Mouse (Mus musculus) embryonic facial prominence, embryonic 13.5 days (tissue): Measurements from ENCODE around the gene Mcmbp. TPM values are rescaled to one million over a fixed set of nuclear protein-coding genes. Genes with fewer than 3 reads are reported as not detected.

Source experiments
- ATAC-seq: fragments of 200-750 bp; cut with Nextera tagmentation; 2 replicates; pipeline ENCODE4 v1.8.0; 2017; ENCODE audit warnings: low read depth; ENCODE audit not compliant: insufficient number of reproducible peaks, insufficient read depth, low FRiP score, low TSS enrichment
- H3K27ac ChIP-seq: fragments of 300-500 bp; sonication (generic); 2 replicates; pipeline ENCODE4 v1.5.1; 2015; ENCODE audit warnings: moderate library complexity, mild to moderate bottlenecking, inconsistent platforms
- H3K27me3 ChIP-seq: fragments of 300-500 bp; sonication (generic); 2 replicates; pipeline ENCODE4 v1.6.1; 2015; ENCODE audit warnings: mild to moderate bottlenecking, inconsistent platforms
- H3K36me3 ChIP-seq: fragments of 300-500 bp; sonication (generic); 2 replicates; pipeline ENCODE4 v1.6.1; 2015; ENCODE audit warnings: mild to moderate bottlenecking, inconsistent platforms
- H3K4me1 ChIP-seq: fragments of 300-500 bp; sonication (generic); 2 replicates; pipeline ENCODE4 v1.6.1; 2015; ENCODE audit warnings: inconsistent platforms
- H3K4me2 ChIP-seq: fragments of 300-500 bp; sonication (generic); 2 replicates; pipeline ENCODE4 v1.6.1; 2015; ENCODE audit warnings: moderate library complexity, mild to moderate bottlenecking, inconsistent platforms
- H3K4me3 ChIP-seq: fragments of 300-500 bp; sonication (generic); 2 replicates; pipeline ENCODE4 v1.5.1; 2015; ENCODE audit warnings: mild to moderate bottlenecking, inconsistent platforms
- H3K9ac ChIP-seq: fragments of 300-500 bp; sonication (generic); 2 replicates; pipeline ENCODE4 v1.6.1; 2015; ENCODE audit warnings: mild to moderate bottlenecking, inconsistent platforms
- H3K9me3 ChIP-seq: fragments of 300-500 bp; sonication (generic); 2 replicates; pipeline ENCODE4 v1.6.1; 2016; ENCODE audit warnings: inconsistent platforms
- WGBS: fragments of 180-500 bp; shearing (Covaris S2); methylation state at CpG from one replicate; pipeline ENCODE4 v1.1.7; 2015; ENCODE audit warnings: mixed read lengths; 5-methylcytosine and 5-hydroxymethylcytosine counted together
- polyA plus RNA-seq: library from polyadenylated mRNA; unstranded; fragments of >200 nt; fragmentation: Nextera tagmentation; extraction: Ambion mirVana; gene quantifications from 2 replicates; pipeline ENCODE4 v1.2.1, GENCODE M21; 2015

The Mcmbp gene
- polyA plus RNA-seq, 1 experiment from 2014 or later = 70.8 TPM

GRCm38 (mm10) chr7:128668831-128669230, 71.5 kb downstream of the Mcmbp start:
- H3K27ac ChIP-seq = no peak overlapping the region
- peaks cover 11% of the 10 kb centered on the region for H3K4me1 ChIP-seq
- WGBS = 49% methylated on average over 2 of the region's 2 CpGs
- H3K27me3 ChIP-seq = no peaks in the 10 kb centered on the region
- H3K4me3 ChIP-seq = no peak overlapping the region
- ATAC-seq = no peak
- H3K36me3 ChIP-seq = peaks cover 47% of the 10 kb centered on the region
- no peaks in the 10 kb centered on the region for H3K9me3 ChIP-seq
- H3K4me2 ChIP-seq = no peak overlapping the region
- H3K9ac ChIP-seq = no peak overlapping the region

- Histone ChIP-seq H3K4me2 (no peak overlapping the region), H3K27ac (no peak overlapping the region), H3K9me3 (no peaks in the 10 kb centered on the region), H3K4me3 (no peak overlapping the region), H3K27me3 (no peaks in the 10 kb centered on the region), H3K4me1 (peaks cover 10% of the 10 kb centered on the region), H3K36me3 (peaks cover 48% of the 10 kb centered on the region), H3K9ac (no peak overlapping the region)
- no peak for ATAC-seq
- WGBS = 70% methylated on average over 5 of the region's 5 CpGs
Observed at GRCm38 (mm10) chr7:128667788-128668187, 72.5 kb downstream of the Mcmbp start.

DNA sequence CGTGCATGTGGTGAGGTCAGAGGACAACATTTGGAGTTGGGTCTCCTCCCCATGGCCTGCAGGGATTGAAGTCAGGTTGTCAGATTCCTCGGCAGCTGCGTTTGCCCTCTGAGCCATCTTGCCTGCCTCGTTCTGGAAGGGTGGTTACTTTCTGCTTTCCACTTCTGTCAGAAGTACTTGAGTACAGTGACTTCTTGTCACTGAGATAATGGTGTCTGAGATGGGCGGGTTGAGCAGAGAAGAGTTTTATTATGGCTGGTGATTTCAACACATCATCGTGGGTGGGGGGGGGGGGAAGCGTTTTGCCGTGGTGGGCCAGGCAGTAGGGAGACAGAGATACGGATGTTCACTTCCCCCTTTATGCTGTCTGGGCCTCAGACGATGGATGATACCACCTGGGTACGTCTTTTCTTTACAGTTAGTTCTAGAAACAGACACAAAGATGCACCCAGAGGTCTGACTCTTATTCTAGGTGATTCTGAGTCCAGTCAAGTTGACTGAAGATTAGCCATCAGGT, 75.4 kb downstream of the Mcmbp start:
- Histone ChIP-seq H3K27ac (no peak overlapping the region), H3K36me3 (peaks cover 40% of the 10 kb centered on the region), H3K9me3 (no peaks in the 10 kb centered on the region), H3K4me2 (no peak overlapping the region), H3K27me3 (no peaks in the 10 kb centered on the region), H3K4me3 (no peak overlapping the region), H3K4me1 (no peaks in the 10 kb centered on the region), H3K9ac (no peak overlapping the region)
- ATAC-seq = no peak
- WGBS = 90% methylated on average over 11 of the region's 11 CpGs

GRCm38 (mm10) chr7:128663906-128664305, 76.4 kb downstream of the Mcmbp start:
- no peak for ATAC-seq
- 85% methylated on average over 8 of the region's 8 CpGs for WGBS

DNA sequence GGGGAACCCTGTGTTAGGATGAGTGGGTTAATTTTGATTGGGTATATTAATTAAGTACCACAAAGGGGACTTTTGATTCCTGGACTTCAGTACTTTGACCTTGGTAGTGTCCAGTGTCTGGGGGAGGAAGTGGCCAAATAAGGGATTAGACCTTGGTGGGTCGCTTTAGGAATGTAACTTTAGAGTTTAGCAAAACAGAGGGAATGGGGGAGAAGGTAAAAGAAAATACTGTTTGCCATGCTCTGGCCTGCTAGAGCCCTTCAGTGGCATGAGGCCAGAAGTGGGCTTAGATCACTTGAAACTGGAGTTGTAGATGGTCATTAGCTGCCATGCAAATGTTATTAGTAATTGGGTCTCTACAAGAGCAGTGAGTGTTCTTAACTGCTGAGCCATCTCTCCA, 83.3 kb downstream of the Mcmbp start:
- no peak for ATAC-seq
- Histone ChIP-seq H3K36me3 (peaks cover 6% of the 10 kb centered on the region; the same call in 1 of the 2 replicates), H3K27ac (no peak overlapping the region), H3K4me3 (no peak overlapping the region), H3K27me3 (no peaks in the 10 kb centered on the region), H3K9ac (no peak overlapping the region), H3K4me2 (no peak overlapping the region), H3K4me1 (no peaks in the 10 kb centered on the region), H3K9me3 (no peaks in the 10 kb centered on the region)
- 71% methylated on average over 1 of the region's 1 CpGs for WGBS

More at GRCm38 (mm10) chr7:128663906-128664305, 76.4 kb downstream of the Mcmbp start:
- Histone ChIP-seq H3K9ac (no peak overlapping the region), H3K27me3 (no peaks in the 10 kb centered on the region), H3K36me3 (peaks cover 40% of the 10 kb centered on the region), H3K4me1 (no peaks in the 10 kb centered on the region), H3K27ac (no peak overlapping the region), H3K4me3 (no peak overlapping the region), H3K9me3 (no peaks in the 10 kb centered on the region), H3K4me2 (no peak overlapping the region)

Other genes with a start within 250 kb of the Mcmbp start
- gene Bag3, start 216.9 kb downstream of the Mcmbp start, polyA plus RNA-seq = 13.5 and 14.4 TPM in 2 replicates
- gene Inpp5f, start 129.2 kb downstream of the Mcmbp start, polyA plus RNA-seq = 25.3 TPM in 2 replicates
- gene Sec23ip, start 4.4 kb upstream of the Mcmbp start, polyA plus RNA-seq = 34.1 and 38.3 TPM in 2 replicates